Mouse (Mus musculus): ENCODE results near the gene Zfp341.

DNA sequence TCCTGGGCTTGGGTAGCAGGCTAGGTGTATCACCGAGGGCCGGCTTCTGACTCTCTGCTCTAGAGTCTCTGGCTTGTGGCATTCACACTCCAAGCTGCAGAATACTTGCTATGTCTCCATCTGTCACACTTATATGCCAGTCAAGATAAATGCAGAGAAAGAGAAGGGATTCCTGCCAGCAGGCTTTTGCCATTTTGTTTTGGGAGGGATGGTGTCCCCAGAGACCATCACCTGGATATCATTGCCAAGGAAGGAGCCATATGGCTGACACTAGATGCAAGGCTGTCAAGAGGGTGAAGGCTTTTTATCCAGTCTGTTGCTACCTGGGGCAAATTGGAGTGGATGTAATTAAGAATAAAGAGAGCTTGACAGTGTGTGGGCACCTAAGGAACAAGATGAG is 22.7 kb downstream of the Zfp341 start:
- TF ChIP-seq MAZ (IDR thresholded peaks at IDR 0.05; ENCODE audit: low read depth, low read length) (no peak), BHLHE40 (IDR thresholded peaks at IDR 0.05; ENCODE audit: low read depth, low read length) (no peak), POLR2A (IDR thresholded peaks at IDR 0.05; ENCODE audit: low read depth, low read length) (no peak), CHD1 (IDR thresholded peaks at IDR 0.05; ENCODE audit: low read depth, low read length) (no peak), UBTF (IDR thresholded peaks at IDR 0.05; ENCODE audit: low read depth, low read length) (no peak), E2F4 (IDR thresholded peaks at IDR 0.05; ENCODE audit: insufficient replicate concordance, low read depth, low read length) (no peak), CTCF (conservative IDR thresholded peaks at IDR 0.05 in 1 of 2, IDR thresholded peaks at IDR 0.05 in 1 of 2; ENCODE audit: low read depth in 2 of 2, low read length in 2 of 2) (no peak), POLR2AphosphoS2 (IDR thresholded peaks at IDR 0.05; ENCODE audit: low read depth, low read length) (no peak), NRF1 (IDR thresholded peaks at IDR 0.05; ENCODE audit: low read depth, low read length) (no peak), EP300 (IDR thresholded peaks at IDR 0.05; ENCODE audit: low read length) (no peak), MYC (IDR thresholded peaks at IDR 0.05; ENCODE audit: low read depth, low read length) (no peak), MAFK (IDR thresholded peaks at IDR 0.05; ENCODE audit: insufficient replicate concordance, low read length) (no peak), USF1 (IDR thresholded peaks at IDR 0.05; ENCODE audit: low read depth, low read length) (no peak)

Data from CH12.LX (cell line).